Mouse (Mus musculus) urinary bladder, postnatal 10 days (tissue): ENCODE results near the gene St5.

Experiments
- DNase-seq: peaks from one replicate; pipeline ENCODE4 v3.0.0; 2022; ENCODE audit warnings: low spot score

The St5 gene

GRCm38 (mm10) chr7:109641102-109641501, 62.3 kb downstream of the St5 start:
- no peak for DNase-seq

- no peak for DNase-seq
Observed at GRCm38 (mm10) chr7:109637391-109637790, 66.0 kb downstream of the St5 start.

GRCm38 (mm10) chr7:109636086-109636792, 67.2 kb downstream of the St5 start:
- no peak for DNase-seq

- DNase-seq = no peak
Observed at GRCm38 (mm10) chr7:109633404-109634085, 69.9 kb downstream of the St5 start.

- DNase-seq = no peak
Observed at GRCm38 (mm10) chr7:109631330-109631729, 72.1 kb downstream of the St5 start.

- DNase-seq = no peak
Observed at GRCm38 (mm10) chr7:109629871-109630778, 73.3 kb downstream of the St5 start.

GRCm38 (mm10) chr7:109628935-109629609, 74.3 kb downstream of the St5 start:
- DNase-seq = no peak

- no peak for DNase-seq
Observed at GRCm38 (mm10) chr7:109627851-109628250, 75.6 kb downstream of the St5 start.

- DNase-seq = no peak
Observed at GRCm38 (mm10) chr7:109622234-109622838, 81.1 kb downstream of the St5 start.

- DNase-seq = no peak
Observed at GRCm38 (mm10) chr7:109620967-109621366, 82.4 kb downstream of the St5 start.

GRCm38 (mm10) chr7:109620288-109620687, 83.1 kb downstream of the St5 start:
- no peak for DNase-seq

GRCm38 (mm10) chr7:109618721-109619120, 84.7 kb downstream of the St5 start:
- peak; percentile 48 for DNase-seq

- no peak for DNase-seq
Observed at GRCm38 (mm10) chr7:109617838-109618237, 85.6 kb downstream of the St5 start.

GRCm38 (mm10) chr7:109616034-109616979, 87.1 kb downstream of the St5 start:
- no peak for DNase-seq

- no peak for DNase-seq
Observed at GRCm38 (mm10) chr7:109615601-109616000, 87.8 kb downstream of the St5 start.

GRCm38 (mm10) chr7:109614939-109615338, 88.5 kb downstream of the St5 start:
- no peak for DNase-seq

- no peak for DNase-seq
Observed at GRCm38 (mm10) chr7:109613531-109614021, 89.8 kb downstream of the St5 start.

GRCm38 (mm10) chr7:109613051-109613450, 90.4 kb downstream of the St5 start:
- DNase-seq = no peak

GRCm38 (mm10) chr7:109612531-109612930, 90.9 kb downstream of the St5 start:
- no peak for DNase-seq

- no peak for DNase-seq
Observed at GRCm38 (mm10) chr7:109610348-109610747, 93.1 kb downstream of the St5 start.
